Mouse (Mus musculus): Measurements from ENCODE around the gene Gm853. TPM values are rescaled to one million over a fixed set of nuclear protein-coding genes. Genes with fewer than 3 reads are reported as not detected.
"Not testable (repeated sequence)": the region's sequence is repeated elsewhere in the genome, so short reads cannot be mapped to it uniquely, and the experiment has no call there.

Gm853 gene
- not detected for total RNA-seq (2021)

DNA sequence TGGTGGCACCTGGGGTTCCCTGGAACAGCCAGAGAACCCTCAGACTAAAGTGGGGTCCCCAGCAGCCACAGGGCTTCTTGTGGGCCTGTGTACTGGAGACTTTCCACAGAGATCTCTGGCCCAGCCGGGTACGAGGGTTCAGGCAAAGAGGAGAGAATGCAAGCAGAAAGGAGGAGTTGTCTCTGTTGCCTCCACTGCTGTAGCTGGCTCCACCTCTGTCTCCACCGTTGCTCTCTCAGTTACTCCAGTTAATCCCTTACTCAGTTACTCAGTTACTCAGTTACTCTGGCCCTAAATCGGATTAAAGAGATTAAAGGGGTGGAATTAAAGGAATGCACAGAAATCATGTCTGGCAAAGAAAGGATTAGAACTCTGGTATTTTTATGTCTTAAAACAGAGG is at the start of gene Gm853:
Gene Gm853 (minus strand): TSS at position 223 of the 400 bp plus-strand sequence.
- DNase-seq (ENCODE audit: extremely low spot score in 1 of 2, low spot score in 2 of 2) = no peak
- intact Hi-C loops (cut with DNase I) = no loop called here

DNA sequence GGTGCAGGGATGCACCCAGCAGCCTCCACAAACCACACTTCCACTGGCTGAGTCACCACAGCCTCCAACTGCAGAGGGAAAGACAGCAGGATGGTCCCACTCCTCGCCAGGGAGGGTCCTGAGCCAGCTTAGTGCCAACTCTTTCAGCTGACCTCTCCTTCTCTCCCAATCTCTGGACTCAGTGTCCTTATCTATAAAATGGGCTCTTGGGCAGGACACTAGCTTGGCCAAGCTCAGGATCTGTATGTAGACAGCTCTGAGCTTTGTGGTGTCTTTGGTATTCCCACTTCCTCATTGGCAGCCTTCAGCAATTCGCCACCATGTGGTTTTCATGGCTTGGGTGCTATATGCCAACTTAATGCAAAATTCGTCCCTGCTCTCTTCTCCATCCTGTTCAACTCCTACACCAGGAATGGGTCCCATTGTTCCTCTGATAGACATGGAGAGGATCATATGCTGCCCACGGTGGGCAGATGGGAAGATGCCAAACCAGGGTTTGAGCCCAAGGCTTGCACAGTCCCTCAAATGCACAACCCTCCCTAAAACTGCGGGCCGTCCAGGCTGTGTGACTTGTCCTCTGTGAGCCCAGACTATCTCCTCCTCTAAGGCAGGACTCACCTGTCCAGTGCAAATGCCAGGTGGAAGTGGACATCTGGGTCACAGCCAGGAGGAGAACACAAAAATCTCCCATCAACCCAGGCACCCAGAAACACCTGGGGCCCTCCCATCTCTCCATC is 48.6 kb upstream of the Gm853 start:
- DNase-seq (ENCODE audit: extremely low spot score in 1 of 2, low spot score in 2 of 2) = no peak
- intact Hi-C loops (cut with DNase I) = no loop called here

DNA sequence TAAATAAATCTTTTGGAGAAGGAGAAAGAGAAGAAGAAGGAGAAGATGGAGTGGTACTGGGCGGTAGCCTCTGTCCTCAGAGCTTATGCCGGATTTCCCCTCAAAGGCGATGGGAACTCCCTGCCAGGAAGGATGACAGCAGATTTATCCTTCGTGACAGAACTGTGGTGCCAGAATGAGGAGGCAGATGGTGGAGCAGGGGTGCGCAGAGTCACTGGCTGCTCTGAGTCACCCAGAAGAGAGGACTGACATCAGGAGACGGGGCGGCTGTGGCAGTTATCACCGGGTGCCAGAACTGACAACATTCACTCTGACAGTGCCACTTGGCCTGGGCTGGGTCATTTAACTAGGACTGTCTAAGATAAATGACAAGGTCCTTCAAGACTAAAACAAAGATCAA is 47.9 kb upstream of the Gm853 start:
- intact Hi-C loops (cut with DNase I) = no loop called here
- DNase-seq (ENCODE audit: extremely low spot score in 1 of 2, low spot score in 2 of 2) = peak; percentile 40 to 46

DNA sequence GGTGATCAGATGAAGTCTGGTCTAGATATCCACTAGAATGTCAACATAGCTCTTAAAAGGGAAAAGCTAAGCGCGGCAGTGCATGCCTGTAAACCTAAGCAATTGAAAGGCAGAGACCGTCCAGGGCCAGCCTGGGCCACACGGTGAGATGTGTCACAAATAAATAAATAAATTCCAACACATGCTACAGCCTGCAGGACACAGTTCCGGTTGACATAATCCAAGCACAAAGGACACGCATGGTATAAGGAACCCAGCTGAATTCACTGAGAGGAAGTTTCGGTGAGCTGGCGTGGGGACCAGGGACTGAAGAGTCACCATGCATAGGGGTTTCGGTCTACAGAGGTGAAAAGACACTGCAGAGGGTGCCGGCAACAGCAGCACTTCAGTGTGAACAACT is 46.5 kb upstream of the Gm853 start:
- intact Hi-C loops (cut with DNase I) = no loop called here
- no peak for DNase-seq (ENCODE audit: extremely low spot score in 1 of 2, low spot score in 2 of 2)

DNA sequence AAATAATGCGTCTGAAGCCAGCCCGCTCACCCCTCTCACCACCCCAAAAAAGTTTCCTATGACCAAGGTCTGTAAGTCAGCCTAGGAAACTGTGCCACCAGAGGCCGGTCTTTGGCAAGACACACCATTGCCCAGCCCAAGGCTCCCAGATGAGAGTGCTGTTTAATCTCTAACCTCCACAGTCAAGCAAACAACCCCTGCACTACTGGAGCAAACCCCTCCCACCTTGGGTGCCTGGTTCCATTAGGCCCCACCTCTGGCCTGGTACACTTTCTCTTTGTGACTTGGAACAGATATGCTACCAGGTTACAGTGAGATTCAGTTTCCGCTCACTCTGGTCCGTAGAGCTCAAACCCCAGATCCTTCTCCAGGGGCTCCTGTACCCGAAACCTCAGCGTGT is 44.9 kb upstream of the Gm853 start:
- no peak for DNase-seq (ENCODE audit: extremely low spot score in 1 of 2, low spot score in 2 of 2)
- intact Hi-C loops (cut with DNase I) = no loop called here

DNA sequence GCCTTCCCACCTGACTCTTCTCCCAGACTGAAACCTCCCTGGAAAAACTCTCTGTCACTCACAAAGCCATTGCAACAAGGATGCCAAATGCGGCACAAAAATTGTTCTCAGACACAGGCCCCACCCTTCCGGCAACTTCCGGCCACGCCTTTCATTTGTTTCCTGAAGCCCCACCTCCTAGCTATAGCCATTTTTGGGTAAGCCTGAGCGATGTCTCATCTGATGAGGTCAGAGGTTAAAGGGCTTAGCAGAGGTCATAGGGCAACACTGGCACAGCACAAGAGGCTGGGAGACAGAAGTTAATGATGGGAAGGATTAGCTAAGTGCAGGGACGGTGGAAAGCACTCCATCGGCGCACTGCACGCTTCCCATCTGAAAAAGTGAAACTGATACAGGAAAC is 44.4 kb upstream of the Gm853 start:
- intact Hi-C loops (cut with DNase I) = no loop called here
- DNase-seq (ENCODE audit: extremely low spot score in 1 of 2, low spot score in 2 of 2) = no peak

DNA sequence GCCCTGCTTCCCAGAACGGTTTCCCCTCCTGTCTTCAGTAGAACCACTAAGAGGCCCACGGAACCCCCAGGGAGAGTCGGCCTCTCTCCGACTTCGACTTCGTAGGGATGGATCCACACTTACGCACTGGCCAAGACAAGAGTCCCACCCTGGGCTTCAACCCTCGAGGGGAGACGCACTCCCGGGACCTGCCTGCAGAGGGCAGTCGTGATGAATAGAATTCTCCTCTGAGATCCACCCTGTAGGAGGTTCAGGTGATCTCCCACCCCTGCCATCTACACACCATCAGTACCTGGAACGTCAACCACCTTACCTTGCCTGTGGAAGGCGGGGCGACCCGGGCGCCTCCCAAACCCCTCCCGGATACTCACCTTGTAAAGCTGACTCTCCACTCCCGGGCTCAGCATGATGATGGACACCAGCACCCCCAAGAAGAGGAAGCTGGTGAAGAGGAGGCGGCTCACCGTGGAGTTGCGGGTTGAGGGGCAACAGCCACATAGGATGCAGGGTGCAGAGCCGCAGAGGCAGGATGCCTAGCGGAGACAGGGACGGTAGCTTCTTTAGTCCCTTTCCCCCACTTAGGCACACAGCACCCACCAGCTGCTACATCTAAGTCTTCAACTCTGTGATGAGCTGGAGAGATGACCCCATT is 42.6 kb upstream of the Gm853 start:
- peak in 1 of 2 experiments; percentile 56 for DNase-seq (ENCODE audit: extremely low spot score in 1 of 2, low spot score in 2 of 2)
- intact Hi-C loops (cut with DNase I) = no loop called here

DNA sequence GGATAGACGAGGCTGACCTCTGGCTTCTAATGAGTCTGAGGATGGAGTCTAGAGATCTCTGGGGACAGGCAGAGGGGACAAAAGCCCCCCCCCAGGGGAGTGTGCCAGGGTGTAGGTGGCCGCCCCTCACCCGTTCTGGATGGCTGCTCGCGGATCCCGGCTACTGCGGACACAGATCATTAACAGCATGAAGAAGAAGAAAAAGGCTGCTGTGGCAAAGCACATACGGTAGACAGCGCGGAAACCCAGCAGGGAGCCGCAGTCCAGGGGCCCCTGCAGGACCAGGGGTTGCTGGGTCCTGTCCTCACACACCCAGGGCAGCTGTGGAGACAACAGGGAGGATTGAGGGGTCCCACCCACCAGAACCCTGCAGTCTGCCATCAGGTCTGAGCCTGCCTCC is 41.9 kb upstream of the Gm853 start:
- intact Hi-C loops (cut with DNase I) = no loop called here

DNA sequence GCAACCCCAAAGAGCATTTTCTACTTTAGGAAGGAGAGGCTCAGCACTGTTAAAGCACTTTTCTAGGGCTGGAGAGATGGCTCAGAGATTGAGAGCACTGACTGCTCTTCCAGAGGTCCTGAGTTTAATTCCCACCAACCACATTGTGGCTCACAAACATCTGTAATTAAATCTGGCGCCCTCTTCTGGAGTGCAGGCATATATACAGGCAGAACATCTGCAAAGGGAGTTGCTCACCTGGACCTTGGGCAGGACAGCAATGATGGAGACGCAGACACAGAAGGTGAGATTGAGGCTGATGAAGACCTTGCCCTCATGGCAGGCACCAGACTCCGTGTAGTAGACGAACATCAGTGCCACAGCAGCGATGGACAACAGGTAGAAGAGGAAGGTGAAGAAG is 38.2 kb upstream of the Gm853 start:
- intact Hi-C loops (cut with DNase I) = no loop called here
- no peak for DNase-seq (ENCODE audit: extremely low spot score in 1 of 2, low spot score in 2 of 2)

More for the DNA sequence above, 41.9 kb upstream of the Gm853 start:
- no peak for DNase-seq (ENCODE audit: extremely low spot score in 1 of 2, low spot score in 2 of 2)

DNA sequence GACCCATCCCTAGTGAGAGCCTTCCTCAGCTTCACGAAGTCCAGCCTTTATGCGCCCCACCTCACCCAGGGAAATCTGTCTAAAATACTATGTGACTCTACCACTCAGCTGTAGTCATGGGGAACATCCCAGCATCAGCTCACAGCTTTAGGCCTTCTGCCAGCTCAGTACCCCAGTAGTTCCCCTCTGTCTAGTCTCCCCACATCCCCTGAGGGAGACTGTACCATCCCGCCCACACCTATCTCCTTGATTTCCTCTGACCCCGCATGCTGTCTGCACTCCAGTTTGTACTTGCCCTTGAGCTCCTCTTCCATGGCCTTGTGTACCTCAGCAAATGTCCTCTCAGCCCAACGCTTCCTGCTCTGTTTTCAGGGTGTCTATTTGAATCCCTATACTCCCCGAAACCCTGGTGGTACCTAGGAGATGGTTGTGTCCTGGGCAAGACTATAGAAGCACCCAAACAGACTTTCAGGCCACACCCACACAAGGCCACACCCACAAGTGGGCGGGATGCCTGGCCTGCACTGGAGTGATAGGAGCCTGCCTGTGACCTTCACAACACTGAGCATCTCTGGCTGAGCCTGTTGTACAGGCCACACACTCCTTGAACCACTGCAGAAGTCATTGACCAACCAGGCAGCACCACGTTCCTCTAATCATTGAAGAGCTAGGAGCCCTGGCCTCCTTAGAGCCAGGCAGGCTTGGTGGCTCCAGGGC is 30.4 kb upstream of the Gm853 start:
- intact Hi-C loops (cut with DNase I) = no loop called here
- no peak for DNase-seq (ENCODE audit: extremely low spot score in 1 of 2, low spot score in 2 of 2)

DNA sequence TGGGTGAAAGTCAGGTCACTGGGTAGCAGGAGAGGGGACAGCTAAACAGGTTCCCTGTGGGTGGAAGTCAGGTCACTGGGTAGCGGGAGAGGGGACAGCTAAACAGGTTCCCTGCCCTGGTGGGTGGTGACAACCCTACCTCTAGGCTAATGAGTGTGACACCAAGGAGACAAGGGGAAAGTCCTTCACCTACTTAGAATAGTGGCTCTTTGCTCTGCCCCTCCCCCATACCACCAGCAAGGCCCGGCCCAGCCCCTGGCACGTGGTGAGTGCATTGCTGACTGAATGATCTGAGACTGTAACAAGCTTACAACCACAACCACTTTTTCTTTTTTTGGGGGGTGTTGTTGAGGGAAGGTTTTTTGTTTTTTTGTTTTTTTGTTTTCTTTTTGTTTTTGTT is 29.6 kb upstream of the Gm853 start:
- intact Hi-C loops (cut with DNase I) = no loop called here
- DNase-seq (ENCODE audit: extremely low spot score in 1 of 2, low spot score in 2 of 2) = no peak

DNA sequence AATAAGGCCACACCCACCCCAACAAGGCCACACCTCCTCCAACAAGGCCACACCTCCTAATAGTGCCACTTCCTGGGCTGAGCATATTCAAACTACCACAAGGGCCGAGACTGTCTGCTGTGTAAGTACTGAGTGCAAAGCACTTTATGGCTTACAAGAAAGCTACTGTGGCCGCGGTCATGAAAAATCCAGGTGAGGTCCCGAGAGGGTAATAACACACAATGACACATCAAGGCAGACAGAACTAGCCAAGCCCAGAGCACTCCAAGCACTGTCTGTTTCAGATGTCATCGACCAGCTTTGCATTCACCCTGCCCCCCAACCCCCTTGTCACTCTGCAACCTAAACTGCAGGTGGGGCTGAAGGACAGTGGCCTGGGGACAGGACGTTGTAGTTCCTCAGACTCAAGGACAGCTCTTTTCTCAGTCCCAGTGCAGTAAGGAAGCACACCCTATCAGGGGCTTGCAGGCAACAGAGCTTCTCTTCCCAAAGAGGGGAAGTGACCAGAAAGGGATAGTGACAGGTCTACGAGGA is 29.0 kb upstream of the Gm853 start:
- no peak for DNase-seq (ENCODE audit: extremely low spot score in 1 of 2, low spot score in 2 of 2)
- intact Hi-C loops (cut with DNase I) = no loop called here

DNA sequence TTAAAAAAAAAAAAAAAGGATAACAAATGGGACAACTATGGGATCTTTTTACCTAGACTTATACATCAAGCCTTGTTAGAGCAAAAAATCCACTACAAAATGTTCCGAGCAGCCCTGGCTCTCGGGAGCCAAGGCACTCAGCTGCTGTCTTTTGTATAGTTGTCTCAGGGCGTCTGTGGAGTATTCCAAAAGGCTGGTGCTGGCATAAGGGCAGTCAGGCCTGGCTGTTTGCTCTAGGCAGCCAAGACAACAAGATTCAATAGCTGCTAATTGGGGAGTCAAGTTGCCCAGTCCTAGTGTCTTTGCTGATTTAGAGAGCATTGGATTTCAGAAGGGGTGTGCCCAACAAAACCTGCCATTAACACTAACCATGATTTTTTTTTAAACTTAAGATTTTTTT is 26.4 kb upstream of the Gm853 start:
- intact Hi-C loops (cut with DNase I) = loop anchor here (5.0 kb wide), 1 partner anchor 36 kb away; no protein-coding TSS in a partner anchor
- no peak for DNase-seq (ENCODE audit: extremely low spot score in 1 of 2, low spot score in 2 of 2)

DNA sequence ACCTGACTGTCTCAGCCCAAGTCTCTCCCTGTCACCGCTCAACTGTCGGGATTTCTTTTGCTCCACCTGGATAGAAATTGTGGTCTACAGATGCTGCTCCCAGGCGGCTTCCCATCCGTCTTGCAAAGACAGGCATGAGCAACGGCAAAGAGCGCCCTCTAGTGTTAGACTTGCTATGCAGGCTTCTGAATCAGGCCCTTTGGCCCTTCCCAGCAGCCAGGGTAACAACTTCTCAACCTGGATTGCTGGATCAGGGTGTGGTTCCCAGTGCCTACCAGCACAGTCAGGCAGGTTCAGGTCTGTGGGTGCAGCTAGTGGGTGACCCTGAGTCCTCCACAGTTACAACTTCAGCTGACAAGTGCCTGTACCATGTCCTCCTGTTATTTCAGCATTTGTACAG is 23.9 kb upstream of the Gm853 start:
- intact Hi-C loops (cut with DNase I) = loop anchor here (5.0 kb wide), 1 partner anchor 34 kb away; no protein-coding TSS in a partner anchor
- peak; percentile 61 to 76 for DNase-seq (ENCODE audit: extremely low spot score in 1 of 2, low spot score in 2 of 2)

DNA sequence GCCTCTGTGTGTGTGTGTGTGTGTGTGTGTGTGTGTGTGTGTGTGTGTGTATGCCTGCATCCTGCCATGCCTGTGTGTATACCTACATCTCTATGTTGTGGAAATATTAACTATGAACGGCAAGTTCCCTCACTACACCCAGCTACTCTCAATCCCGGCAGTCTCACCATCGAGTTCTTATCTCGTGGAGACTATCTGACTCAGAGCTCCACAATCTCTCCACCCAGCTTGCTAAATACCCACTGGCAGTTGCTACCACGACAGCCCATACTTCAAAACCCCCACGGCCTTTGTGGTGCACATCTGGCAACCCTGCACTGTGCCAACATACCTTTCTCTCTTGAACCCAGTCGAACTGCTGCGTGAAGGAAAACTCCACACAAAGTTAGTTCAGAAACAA is 22.5 kb upstream of the Gm853 start:
- DNase-seq (ENCODE audit: extremely low spot score in 1 of 2, low spot score in 2 of 2) = no peak
- intact Hi-C loops (cut with DNase I) = loop anchor here (5.0 kb wide), 1 partner anchor 32 kb away; no protein-coding TSS in a partner anchor

DNA sequence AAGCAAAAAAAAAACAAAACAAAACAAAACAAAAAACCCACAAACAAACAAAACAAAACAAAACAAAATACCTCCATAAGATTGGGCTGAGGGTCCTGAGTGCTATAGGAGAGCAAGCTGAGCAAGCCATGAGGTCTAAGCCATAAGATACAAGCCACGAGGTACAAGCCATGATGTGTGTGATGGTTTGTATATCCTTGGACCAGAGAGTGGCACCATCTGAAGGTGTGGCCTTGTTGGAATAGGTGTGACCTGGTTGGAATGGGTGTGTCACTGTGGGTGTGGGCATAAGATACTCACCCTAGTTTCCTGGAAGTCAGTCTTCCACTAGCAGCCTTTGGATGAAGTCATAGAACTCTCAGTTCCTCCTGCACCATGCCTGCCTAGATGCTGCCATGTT is 21.4 kb upstream of the Gm853 start:
- intact Hi-C loops (cut with DNase I); DNase-seq (ENCODE audit: extremely low spot score in 1 of 2, low spot score in 2 of 2): not testable (repeated sequence)

DNA sequence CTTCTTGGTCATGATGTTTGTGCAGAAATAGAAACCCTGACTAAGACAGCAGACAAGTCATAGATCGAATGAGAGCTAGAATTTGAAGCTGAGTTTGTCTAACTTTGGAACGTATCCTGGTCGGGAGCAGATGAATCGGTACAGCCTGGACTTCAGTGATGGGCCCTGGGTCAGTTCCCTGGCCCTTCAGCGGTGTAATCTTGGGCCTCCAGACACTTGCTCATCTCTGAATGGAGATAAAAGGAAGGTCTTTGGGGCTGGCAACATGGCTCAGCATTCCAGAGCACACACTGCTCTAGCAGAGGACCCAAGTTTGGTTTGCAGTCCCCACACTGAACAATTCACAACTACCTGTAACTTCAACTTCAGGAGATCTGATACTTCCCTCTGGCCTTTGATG is 20.8 kb upstream of the Gm853 start:
- DNase-seq (ENCODE audit: extremely low spot score in 1 of 2, low spot score in 2 of 2) = no peak
- intact Hi-C loops (cut with DNase I) = no loop called here

DNA sequence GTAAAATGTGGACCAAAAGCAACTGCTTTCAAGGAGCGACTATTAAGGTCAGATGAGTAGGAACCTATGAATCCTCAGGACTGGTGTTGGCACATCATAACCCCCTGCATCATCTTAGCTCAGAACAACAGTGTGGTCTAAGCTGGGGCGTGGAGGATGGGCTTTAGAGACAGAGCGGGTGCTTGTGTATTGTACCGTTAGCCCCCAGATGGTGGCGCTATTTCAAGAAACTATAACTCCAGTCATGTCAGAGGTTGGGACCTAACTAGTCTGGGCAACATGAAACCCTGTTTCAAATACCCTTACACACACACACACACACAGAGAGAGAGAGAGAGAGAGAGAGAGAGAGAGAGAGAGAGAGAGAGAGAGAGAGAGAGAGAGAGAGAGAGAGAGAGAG is 18.5 kb upstream of the Gm853 start:
- DNase-seq (ENCODE audit: extremely low spot score in 1 of 2, low spot score in 2 of 2) = no peak
- intact Hi-C loops (cut with DNase I) = no loop called here

DNA sequence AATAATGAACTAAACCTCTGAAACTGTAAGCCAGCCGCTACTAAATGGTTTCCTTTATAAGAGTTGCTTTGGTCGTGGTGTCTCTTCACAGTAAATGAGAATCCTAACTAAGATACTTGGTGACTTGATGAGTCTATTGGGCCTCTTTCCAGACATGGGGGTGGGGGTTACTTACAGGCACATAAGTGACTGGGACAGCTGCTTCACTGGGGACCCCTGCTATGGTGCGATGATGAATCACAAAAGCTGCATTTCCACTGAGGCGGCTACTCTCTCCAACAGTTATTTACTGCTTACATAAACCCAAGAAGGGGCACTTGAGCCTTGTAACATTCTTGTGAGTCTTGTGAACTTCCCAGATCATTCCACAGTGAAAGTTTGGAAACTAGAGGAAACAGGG is 15.4 kb upstream of the Gm853 start:
- intact Hi-C loops (cut with DNase I) = no loop called here
- DNase-seq (ENCODE audit: extremely low spot score in 1 of 2, low spot score in 2 of 2) = no peak

DNA sequence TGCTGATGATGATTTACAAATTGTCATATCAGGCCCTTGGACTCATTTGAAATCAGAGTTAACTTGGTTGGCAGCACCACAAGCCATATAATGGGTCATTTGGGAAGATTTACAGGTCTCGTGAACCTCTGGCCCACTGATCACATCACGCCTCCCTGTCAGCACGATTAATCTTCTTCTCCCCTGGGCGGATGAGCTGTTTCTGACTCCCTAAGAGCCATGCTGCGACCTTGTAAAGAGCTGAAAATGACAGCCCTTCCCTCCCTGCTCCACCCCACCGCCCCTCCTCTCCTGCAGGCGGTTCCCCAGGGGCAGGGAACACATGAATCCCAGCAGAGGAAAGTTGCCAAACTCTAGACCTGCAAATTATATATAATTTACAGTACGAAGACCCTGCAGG is 14.2 kb upstream of the Gm853 start:
- intact Hi-C loops (cut with DNase I) = no loop called here

More for the DNA sequence above, 14.2 kb upstream of the Gm853 start:
- DNase-seq (ENCODE audit: extremely low spot score in 1 of 2, low spot score in 2 of 2) = no peak

Data from left cerebral cortex, postnatal 10 days (tissue).